Mouse (Mus musculus) monocyte, adult 2 months (primary cell): ENCODE measurements around the gene Toporsl.

Experiments
- DNase-seq, 2 experiments: peaks; one replicate each; pipeline ENCODE4 v3.0.0; 2022; ENCODE audit warnings: low spot score in 2 of 2, low read depth in 1 of 2

Gene Toporsl

GRCm38 (mm10) chr4:52595927-52596326 lies at the start of gene Toporsl:
TSS of gene Toporsl (plus strand) at chr4:52596274.
- DNase-seq, result no peak

GRCm38 (mm10) chr4:52557672-52558071 lies 38.4 kb upstream of the Toporsl start:
- no peak for DNase-seq

GRCm38 (mm10) chr4:52558080-52558479 lies 38.0 kb upstream of the Toporsl start:
- no peak for DNase-seq

GRCm38 (mm10) chr4:52563859-52564258 lies 32.2 kb upstream of the Toporsl start:
- DNase-seq, result no peak

GRCm38 (mm10) chr4:52586194-52586734 lies 9.8 kb upstream of the Toporsl start:
- DNase-seq, result no peak

GRCm38 (mm10) chr4:52593821-52594356 lies 2.2 kb upstream of the Toporsl start:
- no peak for DNase-seq

- DNase-seq, result no peak
Measured at GRCm38 (mm10) chr4:52594632-52595031, 1.4 kb upstream of the Toporsl start.

- no peak for DNase-seq
Measured at GRCm38 (mm10) chr4:52598180-52598881, 2.3 kb downstream of the Toporsl start.

- no peak for DNase-seq
Measured at GRCm38 (mm10) chr4:52606923-52607322, 10.8 kb downstream of the Toporsl start.

- no peak for DNase-seq
Measured at GRCm38 (mm10) chr4:52634986-52635385, 38.9 kb downstream of the Toporsl start.

- no peak for DNase-seq
Measured at GRCm38 (mm10) chr4:52647791-52648190, 51.7 kb downstream of the Toporsl start.

GRCm38 (mm10) chr4:52659701-52660100 lies 63.6 kb downstream of the Toporsl start:
- no peak for DNase-seq

- DNase-seq, result no peak
Measured at GRCm38 (mm10) chr4:52660701-52661117, 64.6 kb downstream of the Toporsl start.

- no peak for DNase-seq
Measured at GRCm38 (mm10) chr4:52661311-52661710, 65.2 kb downstream of the Toporsl start.
